Comparison of ENCODE assay signal across 13 mouse cellular contexts in the genomic region with DNA sequence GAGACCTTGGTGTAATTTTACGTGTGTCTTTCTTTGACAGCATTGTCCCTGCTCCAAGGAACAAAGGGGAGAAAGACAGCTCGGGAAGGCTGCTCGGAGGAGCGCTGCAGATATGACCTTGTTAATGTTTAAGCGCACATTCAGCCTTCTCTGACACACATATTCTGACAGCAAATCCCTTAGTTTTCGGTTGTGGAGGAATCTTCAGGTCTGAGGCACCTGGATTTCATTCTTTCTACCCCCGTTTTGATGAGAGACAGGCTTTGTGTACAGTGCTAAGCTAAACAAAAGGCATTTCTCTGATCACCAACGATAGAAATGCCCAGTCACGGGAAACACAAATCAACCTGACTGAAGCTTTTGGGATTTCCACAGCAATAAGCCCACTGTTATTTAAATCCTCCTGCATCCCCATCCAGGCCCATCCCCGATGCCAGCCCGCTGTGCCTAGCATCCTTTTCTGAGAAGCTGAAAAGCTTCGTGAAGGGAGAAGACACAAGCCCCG.
A peak's percentile ranks its signal among the peaks of the same experiment; 100 is the strongest.
DNase-seq lines count a peak whose midpoint lies in the region; ATAC-seq lines count a peak whose summit lies in the region.
"Had no signal": no experiment of that assay in that cellular context is flagged by ENCODE, and none has a peak within 500 bp of the region (broad histone marks: within the 10 kb centered on the region; RNA-seq: fewer than 3 reads in every experiment).

No protein-coding gene starts in this region.

- H3K4me2 ChIP-seq in embryonic facial prominence, embryonic 11.5 days (ENCODE audit: low read depth, low read length), result no peak overlapping the region
- no peak overlapping the region for H3K4me2 ChIP-seq in forebrain, embryonic 15.5 days (replicated peaks)
- H3K4me2 ChIP-seq: limb, embryonic 13.5 days; lung, embryonic 14.5 days had no signal

- peak overlapping the region; percentile 18; the same call in 1 of the 2 replicates for H3K9ac ChIP-seq in embryonic facial prominence, embryonic 11.5 days (replicated peaks; ENCODE audit: low read length)
- peak overlapping the region; percentile 9 for H3K9ac ChIP-seq in forebrain, embryonic 15.5 days (replicated peaks)
- H3K9ac ChIP-seq: limb, embryonic 13.5 days; lung, embryonic 14.5 days had no signal

- H3K4me3 ChIP-seq in embryonic facial prominence, embryonic 11.5 days (ENCODE audit: low read depth, low read length), result no peak overlapping the region
- H3K4me3 ChIP-seq in embryonic facial prominence, embryonic 10.5 days, result no peak overlapping the region
- no peak overlapping the region for H3K4me3 ChIP-seq in forebrain, embryonic 15.5 days
- H3K4me3 ChIP-seq in midbrain, embryonic 10.5 days, result no peak overlapping the region
- H3K4me3 ChIP-seq: limb, embryonic 13.5 days had no signal

- no peaks in the 10 kb centered on the region for H3K36me3 ChIP-seq in embryonic facial prominence, embryonic 11.5 days (replicated peaks; ENCODE audit: control insufficient read depth, insufficient read depth, low read depth, low read length)
- H3K36me3 ChIP-seq in embryonic facial prominence, embryonic 10.5 days (replicated peaks), result no peaks in the 10 kb centered on the region
- H3K36me3 ChIP-seq in forebrain, embryonic 15.5 days, result no peaks in the 10 kb centered on the region
- no peaks in the 10 kb centered on the region for H3K36me3 ChIP-seq in midbrain, embryonic 10.5 days
- H3K36me3 ChIP-seq: limb, embryonic 13.5 days had no signal

- no peak for ATAC-seq in embryonic facial prominence, embryonic 11.5 days (replicated peaks; ENCODE audit: insufficient number of reproducible peaks, low FRiP score, low TSS enrichment, low read depth)
- peak; percentile 66; the same call in 1 of the 2 replicates for ATAC-seq in forebrain, embryonic 15.5 days (replicated peaks)

- no peaks in the 10 kb centered on the region for H3K4me1 ChIP-seq in embryonic facial prominence, embryonic 11.5 days (ENCODE audit: control insufficient read depth, insufficient read depth, low read length)
- H3K4me1 ChIP-seq in embryonic facial prominence, embryonic 10.5 days, result peaks cover 4% of the 10 kb centered on the region; the same call in 1 of the 2 replicates
- peaks cover 7% of the 10 kb centered on the region for H3K4me1 ChIP-seq in forebrain, embryonic 15.5 days
- peaks cover 21% of the 10 kb centered on the region for H3K4me1 ChIP-seq in midbrain, embryonic 10.5 days
- H3K4me1 ChIP-seq: limb, embryonic 13.5 days had no signal

- intact Hi-C loops in left cerebral cortex, postnatal 10 days (cut with DNase I), result no loop called here

- no peaks in the 10 kb centered on the region for H3K9me3 ChIP-seq in embryonic facial prominence, embryonic 11.5 days (replicated peaks; ENCODE audit: control insufficient read depth, low read length)
- H3K9me3 ChIP-seq in embryonic facial prominence, embryonic 10.5 days, result no peaks in the 10 kb centered on the region
- no peaks in the 10 kb centered on the region for H3K9me3 ChIP-seq in forebrain, embryonic 15.5 days
- H3K9me3 ChIP-seq in midbrain, embryonic 10.5 days (replicated peaks), result no peaks in the 10 kb centered on the region
- H3K9me3 ChIP-seq: limb, embryonic 13.5 days had no signal

- DNase-seq in embryonic facial prominence, embryonic 11.5 days (ENCODE audit: low spot score), result peak; percentile 4
- no peak for DNase-seq in embryonic facial prominence, embryonic 10.5 days (ENCODE audit: low spot score)
- peak; percentile 12 for DNase-seq in midbrain, embryonic 10.5 days (ENCODE audit: low spot score)
- DNase-seq in retina, embryonic 14.5 days (ENCODE audit: low spot score), result peak; percentile 31
- DNase-seq in urinary bladder, adult 18-20 months (ENCODE audit: low spot score in 2 of 2), result no peak
- no peak for DNase-seq in left cerebral cortex, postnatal 10 days (ENCODE audit: extremely low spot score in 1 of 2, low spot score in 2 of 2)
- no peak for DNase-seq in spleen, postnatal 10 days (ENCODE audit: low spot score in 2 of 2)
- DNase-seq: adrenal gland, postnatal 10 days; heart, postnatal 4 days; lung, embryonic 14.5 days; thymus, adult 2 months had no signal

- 27% methylated on average over 13 of the region's 13 CpGs for WGBS in embryonic facial prominence, embryonic 11.5 days
- 28% methylated on average over 13 of the region's 13 CpGs for WGBS in embryonic facial prominence, embryonic 10.5 days
- WGBS in forebrain, embryonic 15.5 days, result 11% methylated on average over 13 of the region's 13 CpGs
- WGBS in midbrain, embryonic 10.5 days, result 21% methylated on average over 13 of the region's 13 CpGs

- H3K27ac ChIP-seq in embryonic facial prominence, embryonic 11.5 days (replicated peaks; ENCODE audit: low read depth, low read length), result no peak overlapping the region
- H3K27ac ChIP-seq in embryonic facial prominence, embryonic 10.5 days (replicated peaks), result no peak overlapping the region
- H3K27ac ChIP-seq in forebrain, embryonic 15.5 days (replicated peaks), result peak overlapping the region; percentile 71
- peak overlapping the region; percentile 43; the same call in 1 of the 2 replicates for H3K27ac ChIP-seq in midbrain, embryonic 10.5 days (replicated peaks)
- H3K27ac ChIP-seq: limb, embryonic 13.5 days had no signal

- no peaks in the 10 kb centered on the region for H3K27me3 ChIP-seq in embryonic facial prominence, embryonic 11.5 days (ENCODE audit: control insufficient read depth, insufficient read depth, low read length)
- no peaks in the 10 kb centered on the region for H3K27me3 ChIP-seq in embryonic facial prominence, embryonic 10.5 days (replicated peaks; ENCODE audit: low read depth, poor library complexity, severe bottlenecking)
- H3K27me3 ChIP-seq in forebrain, embryonic 15.5 days, result no peaks in the 10 kb centered on the region
- H3K27me3 ChIP-seq in midbrain, embryonic 10.5 days (ENCODE audit: low read depth, poor library complexity, severe bottlenecking), result no peaks in the 10 kb centered on the region
- H3K27me3 ChIP-seq: limb, embryonic 13.5 days had no signal

Comparison
In these comparisons a context has a peak if more than half of its experiments do, and no peak if none do; other contexts are left out.
1. DNase-seq: peak in embryonic facial prominence, embryonic 11.5 days (single experiment), midbrain, embryonic 10.5 days (single experiment) and retina, embryonic 14.5 days (single experiment); none in embryonic facial prominence, embryonic 10.5 days (single experiment), urinary bladder, adult 18-20 months (0 of 2), left cerebral cortex, postnatal 10 days (0 of 2) and spleen, postnatal 10 days (0 of 2).
2. H3K27ac ChIP-seq: peak in forebrain, embryonic 15.5 days (single experiment) and midbrain, embryonic 10.5 days (single experiment); none in embryonic facial prominence, embryonic 11.5 days (single experiment) and embryonic facial prominence, embryonic 10.5 days (single experiment).